Mouse (Mus musculus) liver, adult 2 months (tissue): ENCODE measurements around the gene Atp5c1. TPM values are rescaled to one million over a fixed set of nuclear protein-coding genes. Genes with fewer than 3 reads are reported as not detected.

Source experiments
- DNase-seq: peaks from one replicate; pipeline ENCODE4 v3.0.0-alpha.2; 2011; ENCODE audit warnings: low read depth, low spot score; ENCODE audit errors: extremely low read depth
- H3K27ac ChIP-seq: fragments of 200-500 bp; replicated peaks from 2 replicates; pipeline ENCODE4 v1.5.1; 2012; ENCODE audit warnings: low read depth, mild to moderate bottlenecking, control low read depth, inconsistent platforms, low read length; ENCODE audit not compliant: insufficient read depth
- H3K27me3 ChIP-seq: fragments of 200-500 bp; 2 replicates; pipeline ENCODE4 v1.6.1; 2012; ENCODE audit warnings: mild to moderate bottlenecking, moderate library complexity, low read length, inconsistent platforms; ENCODE audit not compliant: control insufficient read depth, insufficient read depth
- H3K36me3 ChIP-seq: fragments of 200-500 bp; 2 replicates; pipeline ENCODE4 v1.6.1; 2012; ENCODE audit warnings: low read length, inconsistent platforms; ENCODE audit not compliant: control insufficient read depth, insufficient read depth
- H3K4me1 ChIP-seq: fragments of 200-500 bp; 2 replicates; pipeline ENCODE4 v1.6.1; 2011; ENCODE audit warnings: low read length; ENCODE audit not compliant: control insufficient read depth, insufficient read depth
- H3K4me3 ChIP-seq: fragments of 200-500 bp; 2 replicates; pipeline ENCODE4 v1.5.1; 2011; ENCODE audit warnings: low read depth, mild to moderate bottlenecking, control low read depth, low read length, moderate library complexity; ENCODE audit not compliant: insufficient read depth
- H3K79me2 ChIP-seq: fragments of 200-500 bp; 2 replicates; pipeline ENCODE4 v1.6.1; 2012; ENCODE audit warnings: inconsistent platforms, mild to moderate bottlenecking, low read length, moderate library complexity; ENCODE audit not compliant: control insufficient read depth, insufficient read depth
- H3K9ac ChIP-seq: fragments of 200-500 bp; 2 replicates; pipeline ENCODE4 v1.6.1; 2012; ENCODE audit warnings: low read depth, mild to moderate bottlenecking, control low read depth, inconsistent platforms, low read length
- CTCF ChIP-seq: fragments of 200-500 bp; IDR thresholded peaks from 2 replicates; pipeline ENCODE4 v1.5.1; 2011; ENCODE audit warnings: low read depth, low read length, control low read depth
- POLR2A ChIP-seq: fragments of 200-500 bp; IDR thresholded peaks from 2 replicates; pipeline ENCODE4 v1.6.1; 2011; ENCODE audit warnings: low read length, control low read depth; ENCODE audit not compliant: insufficient read depth; ENCODE audit errors: extremely low read depth
- WGBS: fragments of 180-500 bp; shearing (Covaris S2); methylation state at CpG from one replicate; pipeline ENCODE4 v1.1.7; 2018; 5-methylcytosine and 5-hydroxymethylcytosine counted together
- polyA plus RNA-seq: library from polyadenylated mRNA; depleted of rRNA; stranded (reverse); fragments of >200 nt; gene quantifications from 2 replicates; pipeline ENCODE4 v1.2.3, GENCODE M21; 2012
- total RNA-seq: library from RNA; depleted of rRNA; stranded (reverse); fragments of >200 nt; gene quantifications from 2 replicates; pipeline ENCODE4 v1.2.3, GENCODE M21; 2014

Gene Atp5c1
- total and polyA plus RNA-seq, 2 experiments, result 314 to 559 TPM

DNA sequence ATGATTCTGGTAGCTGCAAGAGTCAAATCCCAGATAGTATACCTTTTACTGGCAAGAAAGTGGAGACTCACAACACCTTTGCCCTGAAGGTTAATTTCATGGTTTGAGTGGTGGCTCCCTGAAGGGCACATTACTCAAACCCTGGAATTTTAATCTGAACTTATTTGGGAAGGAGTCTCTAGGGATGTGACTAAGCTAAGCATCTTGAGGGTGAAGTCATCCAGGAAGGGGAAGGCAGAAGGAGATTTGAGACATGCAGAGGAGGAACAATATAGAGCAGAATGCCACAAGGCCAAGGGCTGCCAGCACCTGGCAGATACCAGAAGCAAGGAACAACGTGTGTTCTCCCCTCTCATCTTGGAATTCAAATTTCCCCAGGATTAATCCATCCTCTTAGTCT is 38.4 kb upstream of the Atp5c1 start:
- Histone ChIP-seq H3K79me2 (peaks cover 3% of the 10 kb centered on the region), H3K27me3 (no peaks in the 10 kb centered on the region), H3K36me3 (peaks cover 86% of the 10 kb centered on the region), H3K4me3 (no peak overlapping the region), H3K9ac (no peak overlapping the region), H3K4me1 (peaks cover 2% of the 10 kb centered on the region; the same call in 1 of the 2 replicates), H3K27ac (no peak overlapping the region)
- TF ChIP-seq CTCF, result no peak
- TF ChIP-seq POLR2A, result no peak
- no peak for DNase-seq
- 55% methylated on average over 1 of the region's 1 CpGs for WGBS

DNA sequence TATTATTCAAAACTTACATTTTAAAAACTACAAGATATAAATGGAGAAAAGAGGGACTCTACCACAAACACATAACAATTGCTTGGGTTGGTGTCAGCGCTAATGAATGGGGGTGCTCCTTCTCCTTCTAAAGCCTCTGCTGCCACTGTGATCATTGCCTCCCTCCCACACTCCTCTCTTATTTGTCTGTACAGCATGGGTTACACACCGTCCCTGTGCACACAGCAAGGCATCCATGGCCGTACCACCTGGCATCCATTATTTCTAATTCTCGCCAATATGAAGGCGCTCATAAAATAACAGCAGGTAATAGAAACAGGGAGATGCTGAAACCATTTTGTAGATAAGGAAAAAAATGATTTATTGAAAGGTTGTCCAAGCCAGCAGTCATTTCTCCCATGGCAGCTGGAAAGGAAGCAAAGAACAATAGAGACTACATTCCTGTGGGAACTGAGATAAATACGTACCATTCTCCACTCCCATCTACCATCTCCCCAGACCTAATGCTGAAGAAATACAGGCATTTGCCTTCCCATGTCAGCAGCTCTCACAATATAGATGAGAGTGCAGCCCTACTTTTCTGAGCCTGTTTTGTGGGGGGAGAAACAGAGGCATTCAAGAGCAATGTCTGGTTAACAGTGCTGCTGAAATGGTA is 28.4 kb upstream of the Atp5c1 start:
- DNase-seq, result no peak
- no peak for TF ChIP-seq POLR2A
- no peak for TF ChIP-seq CTCF
- Histone ChIP-seq H3K27ac (no peak overlapping the region), H3K4me1 (no peaks in the 10 kb centered on the region), H3K4me3 (no peak overlapping the region), H3K36me3 (peaks cover 66% of the 10 kb centered on the region), H3K9ac (no peak overlapping the region), H3K27me3 (no peaks in the 10 kb centered on the region), H3K79me2 (no peaks in the 10 kb centered on the region; the same call in 1 of the 2 replicates)
- 79% methylated on average over 6 of the region's 6 CpGs for WGBS

DNA sequence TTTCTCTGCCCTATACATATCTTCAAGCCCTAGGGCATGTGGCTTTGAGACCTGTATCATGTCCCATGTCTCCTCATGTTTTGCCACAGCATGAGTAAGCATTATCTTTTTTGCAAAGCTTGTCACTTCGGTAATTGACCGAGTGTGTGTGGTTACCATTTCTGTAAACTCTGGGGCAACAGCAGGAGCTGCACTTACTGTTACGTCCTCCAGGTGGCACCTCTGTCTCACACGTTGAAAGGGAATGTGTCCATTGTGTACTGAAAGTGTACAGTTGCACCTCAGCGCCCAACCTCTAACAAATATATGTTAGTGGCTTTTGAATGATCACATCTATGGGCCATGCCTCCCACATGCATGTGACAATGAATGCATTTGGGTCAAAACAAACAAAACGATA is 20.9 kb upstream of the Atp5c1 start:
- peaks cover 81% of the 10 kb centered on the region for H3K36me3 ChIP-seq
- WGBS, result 11% methylated on average over 6 of the region's 6 CpGs
- no peak overlapping the region for H3K27ac ChIP-seq
- peak; percentile 63 for DNase-seq
- TF ChIP-seq CTCF (peak; percentile 74), POLR2A (no peak)
- H3K4me3 ChIP-seq, result no peak overlapping the region
- no peaks in the 10 kb centered on the region for H3K79me2 ChIP-seq
- peaks cover 9% of the 10 kb centered on the region for H3K4me1 ChIP-seq
- H3K27me3 ChIP-seq, result no peaks in the 10 kb centered on the region
- no peak overlapping the region for H3K9ac ChIP-seq

DNA sequence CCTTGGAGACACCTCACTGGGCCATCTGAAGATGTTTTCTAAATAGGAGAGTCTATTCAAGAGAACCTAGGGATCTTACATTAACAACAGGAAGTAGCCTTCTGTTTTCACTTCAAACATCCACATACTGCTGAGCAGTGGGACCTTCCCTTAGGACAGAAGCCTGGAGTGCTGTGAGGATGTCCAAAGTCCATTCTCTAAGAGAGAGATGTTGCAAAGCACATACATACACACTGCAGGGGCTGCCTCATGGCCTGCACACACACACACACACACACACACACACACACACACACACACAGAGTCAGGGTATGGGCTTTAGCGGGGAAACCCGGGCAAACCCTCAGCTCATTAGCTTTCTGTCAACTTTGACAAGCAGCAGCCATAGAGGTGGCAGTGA is 20.2 kb upstream of the Atp5c1 start:
- WGBS, result 58% methylated on average over 2 of the region's 2 CpGs
- H3K79me2 ChIP-seq, result no peaks in the 10 kb centered on the region
- no peak for TF ChIP-seq POLR2A
- no peak for TF ChIP-seq CTCF
- no peak overlapping the region for H3K4me3 ChIP-seq
- H3K36me3 ChIP-seq, result peaks cover 80% of the 10 kb centered on the region
- no peak overlapping the region for H3K9ac ChIP-seq
- no peaks in the 10 kb centered on the region for H3K27me3 ChIP-seq
- DNase-seq, result no peak
- 0 out of 2 replicates have a peak overlapping the region, but pooled peaks have one; percentile 5 for H3K27ac ChIP-seq
- peaks cover 13% of the 10 kb centered on the region for H3K4me1 ChIP-seq

DNA sequence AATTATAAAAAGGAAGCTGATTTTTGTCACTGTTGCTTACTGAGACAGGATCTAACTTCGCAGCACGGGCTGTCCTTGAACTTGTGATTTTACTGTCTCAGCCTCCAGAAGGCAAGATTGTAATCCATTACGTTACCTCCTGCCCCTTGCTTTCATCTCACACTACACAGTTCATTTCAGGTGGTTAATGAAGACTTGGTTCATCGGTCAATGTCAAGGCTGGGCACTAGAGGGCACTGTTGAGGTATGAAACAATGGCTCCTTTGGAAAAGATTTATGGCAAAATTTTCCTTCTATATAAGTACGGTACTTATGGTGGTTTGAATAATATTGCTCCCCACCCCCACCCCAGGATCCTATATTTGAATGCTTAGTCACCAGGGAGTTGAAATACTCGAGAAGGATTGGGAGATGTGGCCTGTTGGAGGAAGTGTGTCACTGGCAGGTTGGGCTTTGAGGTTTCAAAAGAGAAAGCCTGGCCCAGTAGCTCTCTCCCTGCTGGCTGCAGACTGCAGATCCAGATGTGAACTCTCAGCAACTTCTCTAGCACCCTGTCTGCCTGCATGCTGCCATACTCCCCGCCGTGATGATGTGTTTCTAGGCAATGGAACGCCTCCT is 18.4 kb upstream of the Atp5c1 start:
- Histone ChIP-seq H3K4me3 (no peak overlapping the region), H3K79me2 (no peaks in the 10 kb centered on the region), H3K9ac (no peak overlapping the region), H3K27ac (no peak overlapping the region), H3K27me3 (no peaks in the 10 kb centered on the region), H3K36me3 (peaks cover 71% of the 10 kb centered on the region), H3K4me1 (peaks cover 21% of the 10 kb centered on the region)
- WGBS, result 41% methylated on average over 9 of the region's 9 CpGs
- DNase-seq, result peak; percentile 42
- TF ChIP-seq CTCF (peak; percentile 37; the same call in 1 of the 2 replicates), POLR2A (no peak)
